Mouse (Mus musculus): ENCODE data around the gene Mbnl1. TPM values are rescaled to one million over a fixed set of nuclear protein-coding genes. Genes with fewer than 3 reads are reported as not detected.
A peak's percentile ranks its signal among the peaks of the same experiment; 100 is the strongest.

Gene Mbnl1
- polyA plus RNA-seq, 1 experiment from 2014 or later: 70.2 TPM

- Histone ChIP-seq H3K9ac (ENCODE audit: low read depth, low read length) (no peak overlapping the region), H3K4me3 (replicated peaks; ENCODE audit: low read depth, low read length) (no peak overlapping the region), H3K4me2 (ENCODE audit: low read length) (no peak overlapping the region), H3K9me3 (replicated peaks; ENCODE audit: low read length) (no peaks in the 10 kb centered on the region), H3K4me1 (replicated peaks; ENCODE audit: insufficient read depth, low read length) (no peaks in the 10 kb centered on the region), H3K27me3 (ENCODE audit: insufficient read depth, low read length) (no peaks in the 10 kb centered on the region), H3K36me3 (ENCODE audit: insufficient read depth, low read length) (no peaks in the 10 kb centered on the region), H3K27ac (no peak overlapping the region)
- DNase-seq (ENCODE audit: low spot score) (peak; percentile 34), ATAC-seq (replicated peaks; ENCODE audit: low FRiP score, low read depth) (no peak)
- no peak for TF ChIP-seq CTCF (IDR thresholded peaks at IDR 0.05; ENCODE audit: low read depth)
- WGBS: 27% methylated on average over 4 of the region's 4 CpGs
Observed at GRCm38 (mm10) chr3:60596985-60597384, 124.4 kb downstream of the Mbnl1 start.

GRCm38 (mm10) chr3:60601686-60602085 lies 129.1 kb downstream of the Mbnl1 start:
- H3K27ac ChIP-seq: no peak overlapping the region
- H3K36me3 ChIP-seq (ENCODE audit: insufficient read depth, low read length): peaks cover 5% of the 10 kb centered on the region; the same call in 1 of the 2 replicates
- TF ChIP-seq CTCF (IDR thresholded peaks at IDR 0.05; ENCODE audit: low read depth): peak; percentile 84
- no peaks in the 10 kb centered on the region for H3K9me3 ChIP-seq (replicated peaks; ENCODE audit: low read length)
- DNase-seq (ENCODE audit: low spot score) (peak; percentile 84), ATAC-seq (replicated peaks; ENCODE audit: low FRiP score, low read depth) (no peak; the same call in 1 of the 2 replicates)
- H3K9ac ChIP-seq (ENCODE audit: low read depth, low read length): no peak overlapping the region
- H3K4me3 ChIP-seq (replicated peaks; ENCODE audit: low read depth, low read length): no peak overlapping the region
- H3K27me3 ChIP-seq (ENCODE audit: insufficient read depth, low read length): no peaks in the 10 kb centered on the region
- H3K4me2 ChIP-seq (ENCODE audit: low read length): no peak overlapping the region
- WGBS: 19% methylated on average over 4 of the region's 4 CpGs
- no peaks in the 10 kb centered on the region for H3K4me1 ChIP-seq (replicated peaks; ENCODE audit: insufficient read depth, low read length)

GRCm38 (mm10) chr3:60602923-60603549 lies 130.4 kb downstream of the Mbnl1 start:
- no peaks in the 10 kb centered on the region for H3K9me3 ChIP-seq (replicated peaks; ENCODE audit: low read length)
- no peaks in the 10 kb centered on the region for H3K4me1 ChIP-seq (replicated peaks; ENCODE audit: insufficient read depth, low read length)
- no peak for TF ChIP-seq CTCF (IDR thresholded peaks at IDR 0.05; ENCODE audit: low read depth)
- ATAC-seq (replicated peaks; ENCODE audit: low FRiP score, low read depth) (no peak), DNase-seq (ENCODE audit: low spot score) (no peak)
- no peak overlapping the region for H3K27ac ChIP-seq
- H3K9ac ChIP-seq (ENCODE audit: low read depth, low read length): no peak overlapping the region
- H3K36me3 ChIP-seq (ENCODE audit: insufficient read depth, low read length): peaks cover 5% of the 10 kb centered on the region; the same call in 1 of the 2 replicates
- no peak overlapping the region for H3K4me3 ChIP-seq (replicated peaks; ENCODE audit: low read depth, low read length)
- 81% methylated on average over 4 of the region's 4 CpGs for WGBS
- no peaks in the 10 kb centered on the region for H3K27me3 ChIP-seq (ENCODE audit: insufficient read depth, low read length)
- no peak overlapping the region for H3K4me2 ChIP-seq (ENCODE audit: low read length)

- Histone ChIP-seq H3K4me2 (ENCODE audit: low read length) (no peak overlapping the region), H3K27ac (no peak overlapping the region), H3K27me3 (ENCODE audit: insufficient read depth, low read length) (no peaks in the 10 kb centered on the region), H3K36me3 (ENCODE audit: insufficient read depth, low read length) (peaks cover 5% of the 10 kb centered on the region; the same call in 1 of the 2 replicates), H3K4me3 (replicated peaks; ENCODE audit: low read depth, low read length) (no peak overlapping the region), H3K4me1 (replicated peaks; ENCODE audit: insufficient read depth, low read length) (no peaks in the 10 kb centered on the region), H3K9ac (ENCODE audit: low read depth, low read length) (no peak overlapping the region), H3K9me3 (replicated peaks; ENCODE audit: low read length) (no peaks in the 10 kb centered on the region)
- no peak for TF ChIP-seq CTCF (IDR thresholded peaks at IDR 0.05; ENCODE audit: low read depth)
- no peak for ATAC-seq (replicated peaks; ENCODE audit: low FRiP score, low read depth)
- DNase-seq (ENCODE audit: low spot score): no peak
- WGBS: 94% methylated on average over 4 of the region's 4 CpGs
Observed at GRCm38 (mm10) chr3:60603637-60604036, 131.0 kb downstream of the Mbnl1 start.

- no peaks in the 10 kb centered on the region for H3K9me3 ChIP-seq (replicated peaks; ENCODE audit: low read length)
- no peak for ATAC-seq (replicated peaks; ENCODE audit: low FRiP score, low read depth)
- no peak for DNase-seq (ENCODE audit: low spot score)
- H3K27me3 ChIP-seq (ENCODE audit: insufficient read depth, low read length): no peaks in the 10 kb centered on the region
- WGBS: 85% methylated on average over 6 of the region's 6 CpGs
- H3K4me3 ChIP-seq (replicated peaks; ENCODE audit: low read depth, low read length): no peak overlapping the region
- H3K4me2 ChIP-seq (ENCODE audit: low read length): no peak overlapping the region
- no peaks in the 10 kb centered on the region for H3K4me1 ChIP-seq (replicated peaks; ENCODE audit: insufficient read depth, low read length)
- no peak for TF ChIP-seq CTCF (IDR thresholded peaks at IDR 0.05; ENCODE audit: low read depth)
- H3K36me3 ChIP-seq (ENCODE audit: insufficient read depth, low read length): peaks cover 5% of the 10 kb centered on the region; the same call in 1 of the 2 replicates
- H3K9ac ChIP-seq (ENCODE audit: low read depth, low read length): no peak overlapping the region
- H3K27ac ChIP-seq: no peak overlapping the region
Observed at GRCm38 (mm10) chr3:60604205-60604604, 131.6 kb downstream of the Mbnl1 start.

- Histone ChIP-seq H3K9ac (ENCODE audit: low read depth, low read length) (no peak overlapping the region), H3K27me3 (ENCODE audit: insufficient read depth, low read length) (no peaks in the 10 kb centered on the region), H3K9me3 (replicated peaks; ENCODE audit: low read length) (no peaks in the 10 kb centered on the region), H3K4me1 (replicated peaks; ENCODE audit: insufficient read depth, low read length) (no peaks in the 10 kb centered on the region), H3K4me3 (replicated peaks; ENCODE audit: low read depth, low read length) (no peak overlapping the region), H3K27ac (no peak overlapping the region), H3K36me3 (ENCODE audit: insufficient read depth, low read length) (peaks cover under 1% of the 10 kb centered on the region; the same call in 1 of the 2 replicates), H3K4me2 (ENCODE audit: low read length) (no peak overlapping the region)
- TF ChIP-seq CTCF (IDR thresholded peaks at IDR 0.05; ENCODE audit: low read depth): peak; percentile 71
- DNase-seq (ENCODE audit: low spot score) (peak; percentile 71), ATAC-seq (replicated peaks; ENCODE audit: low FRiP score, low read depth) (no peak)
- WGBS: 12% methylated on average over 2 of the region's 2 CpGs
Observed at GRCm38 (mm10) chr3:60608952-60609403, 136.3 kb downstream of the Mbnl1 start.
